In genomic region chr4:151458686-151459085, GRCm38 (mm10) we compare ENCODE assay signal across 21 mouse cellular contexts.
DNase-seq lines count a peak whose midpoint lies in the region; ATAC-seq and TF ChIP-seq lines count a peak whose summit lies in the region.
"Had no signal": no experiment of that assay in that cellular context is flagged by ENCODE, and none has a peak within 500 bp of the region (broad histone marks: within the 10 kb centered on the region; RNA-seq: fewer than 3 reads in every experiment).

No protein-coding gene starts in this region.

- no peak for TF ChIP-seq CTCF in forebrain, postnatal 0 days (IDR thresholded peaks at IDR 0.05; ENCODE audit: low read depth)
- TF ChIP-seq CTCF in brain, embryonic 14.5 days (IDR thresholded peaks at IDR 0.05; ENCODE audit: borderline replicate concordance, extremely low read depth, insufficient read depth, insufficient read length) = no peak

- WGBS in forebrain, postnatal 0 days = 35% methylated on average over 11 of the region's 11 CpGs
- WGBS in forebrain, embryonic 12.5 days = 72% methylated on average over 11 of the region's 11 CpGs
- WGBS in midbrain, embryonic 11.5 days = 81% methylated on average over 11 of the region's 11 CpGs
- 46% methylated on average over 11 of the region's 11 CpGs for WGBS in midbrain, embryonic 16.5 days

- no peak overlapping the region for H3K4me3 ChIP-seq in forebrain, postnatal 0 days (ENCODE audit: low read depth, low read length)
- H3K4me3 ChIP-seq in forebrain, embryonic 12.5 days (replicated peaks) = no peak overlapping the region
- H3K4me3 ChIP-seq in midbrain, embryonic 11.5 days (ENCODE audit: low read depth, low read length) = no peak overlapping the region
- no peak overlapping the region for H3K4me3 ChIP-seq in midbrain, embryonic 16.5 days (ENCODE audit: low read depth, low read length)
- H3K4me3 ChIP-seq: embryonic facial prominence, embryonic 13.5 days; forebrain, embryonic 15.5 days; heart, embryonic 10.5 days had no signal

- DNase-seq in forebrain, postnatal 0 days = peak; percentile 23
- peak; percentile 67 for DNase-seq in midbrain, embryonic 11.5 days (ENCODE audit: low spot score, missing footprints)
- DNase-seq in MN1 (ENCODE audit: low spot score) = peak; percentile 9
- DNase-seq in brain, embryonic 14.5 days (ENCODE audit: low read depth) = peak; percentile 72
- DNase-seq: adrenal gland, adult 2 months; adrenal gland, postnatal 25 days; cerebellum, adult 11 months; cerebellum, adult 9-10 months; cerebellum, postnatal 36 days; gastrocnemius, postnatal 10 days; heart, adult 18-20 months; heart, postnatal 10 days; heart, postnatal 4 days had no signal

- no peak for ATAC-seq in forebrain, postnatal 0 days
- no peak for ATAC-seq in forebrain, embryonic 12.5 days (ENCODE audit: low FRiP score)
- ATAC-seq in midbrain, embryonic 11.5 days (ENCODE audit: low FRiP score) = no peak
- no peak for ATAC-seq in midbrain, embryonic 16.5 days
- ATAC-seq: forebrain, embryonic 15.5 days; inflammation-experienced regulatory T-cells, adult 6 months had no signal

- H3K9ac ChIP-seq in forebrain, postnatal 0 days = no peak overlapping the region
- H3K9ac ChIP-seq in forebrain, embryonic 12.5 days = no peak overlapping the region
- H3K9ac ChIP-seq in midbrain, embryonic 11.5 days (ENCODE audit: low read length) = no peak overlapping the region
- H3K9ac ChIP-seq in midbrain, embryonic 16.5 days (ENCODE audit: low read depth, low read length) = no peak overlapping the region; the same call in 1 of the 2 replicates
- H3K9ac ChIP-seq: embryonic facial prominence, embryonic 13.5 days; forebrain, embryonic 15.5 days; hindbrain, embryonic 14.5 days had no signal

- peaks cover 10% of the 10 kb centered on the region; the same call in 1 of the 2 replicates for H3K27me3 ChIP-seq in forebrain, postnatal 0 days (ENCODE audit: insufficient read depth, low read length)
- H3K27me3 ChIP-seq in forebrain, embryonic 12.5 days = no peaks in the 10 kb centered on the region
- H3K27me3 ChIP-seq in midbrain, embryonic 11.5 days (ENCODE audit: control insufficient read depth, insufficient read depth, low read length) = no peaks in the 10 kb centered on the region
- H3K27me3 ChIP-seq in midbrain, embryonic 16.5 days (ENCODE audit: control insufficient read depth, insufficient read depth, low read depth, low read length) = no peaks in the 10 kb centered on the region
- H3K27me3 ChIP-seq: CH12.LX; embryonic facial prominence, embryonic 13.5 days had no signal

- H3K36me3 ChIP-seq in forebrain, postnatal 0 days (ENCODE audit: insufficient read depth) = no peaks in the 10 kb centered on the region
- H3K36me3 ChIP-seq in forebrain, embryonic 12.5 days (replicated peaks) = no peaks in the 10 kb centered on the region
- no peaks in the 10 kb centered on the region for H3K36me3 ChIP-seq in midbrain, embryonic 11.5 days (ENCODE audit: control insufficient read depth, insufficient read depth, low read length)
- H3K36me3 ChIP-seq in midbrain, embryonic 16.5 days (ENCODE audit: control insufficient read depth, insufficient read depth, low read length) = no peaks in the 10 kb centered on the region
- H3K36me3 ChIP-seq: embryonic facial prominence, embryonic 13.5 days; forebrain, embryonic 15.5 days; heart, embryonic 10.5 days had no signal

- H3K4me1 ChIP-seq in forebrain, postnatal 0 days (ENCODE audit: insufficient read depth) = no peaks in the 10 kb centered on the region
- H3K4me1 ChIP-seq in forebrain, embryonic 12.5 days = peaks cover 7% of the 10 kb centered on the region
- H3K4me1 ChIP-seq in midbrain, embryonic 11.5 days (ENCODE audit: control insufficient read depth, insufficient read depth, low read length) = no peaks in the 10 kb centered on the region
- peaks cover 9% of the 10 kb centered on the region for H3K4me1 ChIP-seq in midbrain, embryonic 16.5 days (ENCODE audit: control insufficient read depth, insufficient read depth, low read length)
- H3K4me1 ChIP-seq: embryonic facial prominence, embryonic 13.5 days had no signal

- no peak overlapping the region for H3K4me2 ChIP-seq in forebrain, postnatal 0 days (ENCODE audit: low read depth)
- no peak overlapping the region for H3K4me2 ChIP-seq in forebrain, embryonic 12.5 days
- no peak overlapping the region for H3K4me2 ChIP-seq in midbrain, embryonic 11.5 days
- H3K4me2 ChIP-seq in midbrain, embryonic 16.5 days (ENCODE audit: low read length) = no peak overlapping the region
- H3K4me2 ChIP-seq: embryonic facial prominence, embryonic 13.5 days; forebrain, embryonic 15.5 days; hindbrain, embryonic 14.5 days had no signal

- TF ChIP-seq POLR2A in brain, embryonic 14.5 days (IDR thresholded peaks at IDR 0.05; ENCODE audit: borderline replicate concordance, extremely low read depth, insufficient read depth, insufficient read length, poor library complexity, severe bottlenecking) = no peak

- H3K9me3 ChIP-seq in forebrain, postnatal 0 days (ENCODE audit: low read length) = no peaks in the 10 kb centered on the region
- no peaks in the 10 kb centered on the region for H3K9me3 ChIP-seq in forebrain, embryonic 12.5 days
- no peaks in the 10 kb centered on the region for H3K9me3 ChIP-seq in midbrain, embryonic 11.5 days (ENCODE audit: control insufficient read depth, low read length)
- no peaks in the 10 kb centered on the region for H3K9me3 ChIP-seq in midbrain, embryonic 16.5 days (replicated peaks; ENCODE audit: control insufficient read depth, low read length, poor library complexity, severe bottlenecking)
- H3K9me3 ChIP-seq: embryonic facial prominence, embryonic 13.5 days; forebrain, embryonic 15.5 days; heart, embryonic 10.5 days had no signal

- H3K27ac ChIP-seq in forebrain, postnatal 0 days (ENCODE audit: low read depth, low read length) = no peak overlapping the region
- no peak overlapping the region for H3K27ac ChIP-seq in forebrain, embryonic 12.5 days
- no peak overlapping the region for H3K27ac ChIP-seq in midbrain, embryonic 11.5 days (ENCODE audit: low read depth, low read length)
- H3K27ac ChIP-seq in midbrain, embryonic 16.5 days (ENCODE audit: low read length) = no peak overlapping the region
- H3K27ac ChIP-seq: embryonic facial prominence, embryonic 13.5 days; forebrain, embryonic 15.5 days; heart, embryonic 10.5 days; hindbrain, embryonic 14.5 days had no signal

Comparison
In these comparisons a context has a peak if more than half of its experiments do, and no peak if none do; other contexts are left out.
1. DNase-seq: peak in every context shown above with its lines; median percentile 72 in brain, embryonic 14.5 days; 67 in midbrain, embryonic 11.5 days; 23 in forebrain, postnatal 0 days; 9 in MN1.